Mouse (Mus musculus) urinary bladder, postnatal 14 days (tissue): ENCODE data around the gene Klk1b27.
"Not testable (repeated sequence)": the region's sequence is repeated elsewhere in the genome, so short reads cannot be mapped to it uniquely, and the experiment has no call there.

Source experiments
- DNase-seq: peaks from one replicate; pipeline ENCODE4 v3.0.0; 2021; ENCODE audit warnings: low spot score

Klk1b27 gene

DNA sequence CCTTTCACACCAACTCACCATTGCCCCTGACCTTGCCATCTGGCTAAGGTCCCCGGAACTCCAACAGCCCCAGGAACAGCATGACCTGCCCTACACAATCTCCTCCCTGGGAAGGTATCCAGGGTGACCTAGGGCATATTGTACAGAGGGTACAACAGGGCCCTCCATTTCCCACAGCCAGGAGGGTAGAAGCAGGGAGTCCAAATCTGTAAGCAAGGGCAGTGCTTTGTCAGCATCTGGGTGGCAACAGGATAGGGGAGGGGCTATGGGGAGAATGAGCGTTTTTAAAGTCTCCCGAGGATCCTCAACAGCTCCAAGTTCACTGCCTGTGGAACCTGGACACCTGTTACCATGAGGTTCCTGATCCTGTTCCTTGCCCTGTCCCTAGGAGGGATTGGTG is at the start of gene Klk1b27:
TSS of gene Klk1b27 (plus strand) at position 301 of the 400 bp plus-strand sequence.
- DNase-seq = not testable (repeated sequence)

DNA sequence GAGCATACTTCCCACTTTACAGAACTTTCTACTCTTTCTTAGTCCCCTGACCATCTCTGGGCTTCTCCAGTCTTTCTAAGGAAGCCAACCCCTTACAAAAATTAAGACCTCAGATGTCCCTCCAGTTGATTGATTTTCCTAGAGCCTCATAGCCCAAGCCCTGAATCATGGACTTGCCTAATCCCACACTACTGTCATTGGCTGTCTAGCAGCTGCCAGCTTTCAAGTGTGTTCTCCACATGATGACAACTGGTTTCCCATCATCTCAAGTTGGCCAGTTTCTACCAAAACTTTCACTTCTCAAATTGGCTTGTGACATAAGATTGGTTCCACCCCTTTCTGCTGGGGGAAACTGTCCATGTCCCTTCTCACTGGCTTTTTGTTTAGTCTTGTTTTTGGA is 47.2 kb upstream of the Klk1b27 start:
- no peak for DNase-seq

GRCm38 (mm10) chr7:44011868-44012267 is 40.2 kb upstream of the Klk1b27 start, which contains the start of gene Klk1b26:
Gene Klk1b26, plus strand, starts transcription at chr7:44012168.
- DNase-seq = not testable (repeated sequence)

DNA sequence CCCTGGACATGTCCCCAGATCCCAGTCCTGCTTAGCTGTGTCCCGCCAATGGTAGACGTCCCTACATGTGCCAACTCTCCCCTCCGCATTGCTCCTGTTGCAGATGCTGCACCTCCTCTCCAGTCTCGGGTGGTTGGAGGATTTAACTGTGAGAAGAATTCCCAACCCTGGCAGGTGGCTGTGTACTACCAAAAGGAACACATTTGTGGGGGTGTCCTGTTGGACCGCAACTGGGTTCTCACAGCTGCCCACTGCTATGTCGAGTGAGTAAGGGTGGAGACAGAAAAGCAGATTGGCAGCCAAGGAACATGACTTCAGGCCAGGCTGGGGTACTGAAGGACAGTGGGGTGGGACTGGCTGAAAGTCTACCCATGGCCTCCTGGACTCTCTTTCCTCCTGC is 37.4 kb upstream of the Klk1b27 start:
- DNase-seq = not testable (repeated sequence)

DNA sequence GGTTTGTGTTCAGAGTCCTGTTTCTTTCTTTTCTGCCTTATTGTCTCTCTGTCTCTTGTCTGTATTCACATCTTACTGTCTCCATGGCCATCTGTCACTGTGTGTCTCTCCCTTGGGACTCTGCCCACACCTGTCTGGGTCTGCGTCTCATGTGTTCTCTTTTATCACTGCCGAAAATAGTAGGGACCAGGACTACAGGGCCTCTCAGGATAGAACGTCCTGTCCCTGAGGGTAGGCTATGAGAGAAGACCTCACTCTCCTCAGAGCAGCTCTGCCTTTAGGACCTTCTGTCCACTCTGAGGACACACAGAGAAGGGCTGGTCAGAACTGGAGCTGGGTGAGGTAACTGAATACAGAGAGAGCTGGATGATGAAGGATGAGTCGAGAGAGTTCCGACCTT is 37.0 kb upstream of the Klk1b27 start:
- DNase-seq = no peak

- no peak for DNase-seq
Observed at GRCm38 (mm10) chr7:44072117-44072516, 20.0 kb downstream of the Klk1b27 start.

GRCm38 (mm10) chr7:44077703-44078102 is 25.6 kb downstream of the Klk1b27 start:
- no peak for DNase-seq

- no peak for DNase-seq
Observed at GRCm38 (mm10) chr7:44096111-44096510, 44.0 kb downstream of the Klk1b27 start.

DNA sequence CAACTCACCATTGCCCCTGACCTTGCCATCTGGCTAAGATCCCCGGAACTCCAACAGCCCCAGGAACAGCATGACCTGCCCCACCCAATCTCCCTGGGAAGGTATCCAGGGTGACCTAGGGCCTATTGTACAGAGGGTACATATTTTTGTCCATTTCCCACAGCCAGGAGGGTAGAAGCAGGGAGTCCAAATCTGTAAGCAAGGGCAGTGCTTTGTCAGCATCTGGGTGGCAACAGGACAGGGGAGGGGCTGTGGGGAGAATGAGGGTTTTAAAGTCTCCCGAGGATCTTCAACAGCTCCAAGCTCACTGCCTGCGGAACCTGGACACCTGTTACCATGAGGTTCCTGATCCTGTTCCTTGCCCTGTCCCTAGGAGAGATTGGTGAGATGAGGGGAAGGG is 49.9 kb downstream of the Klk1b27 start, which contains the start of gene Klk1b21:
TSS of gene Klk1b21 (plus strand) at position 301 of the 400 bp plus-strand sequence.
- not testable (repeated sequence) for DNase-seq
